Mouse (Mus musculus) adrenal gland, postnatal 10 days (tissue): ENCODE data around the gene Gpc6. TPM values are rescaled to one million over a fixed set of nuclear protein-coding genes. Genes with fewer than 3 reads are reported as not detected.
A peak's percentile ranks its signal among the peaks of the same experiment; 100 is the strongest.

Source experiments
- DNase-seq: peaks from one replicate; pipeline ENCODE4 v3.0.0; 2021; ENCODE audit warnings: mixed read lengths
- total RNA-seq, 2 experiments: library from RNA; stranded (reverse); gene quantifications; 2 replicates each; pipeline ENCODE4 v1.2.3; 2021

Gene Gpc6
- total RNA-seq, 2 experiments from 2014 or later, result 18.9 to 19.9 TPM

DNA sequence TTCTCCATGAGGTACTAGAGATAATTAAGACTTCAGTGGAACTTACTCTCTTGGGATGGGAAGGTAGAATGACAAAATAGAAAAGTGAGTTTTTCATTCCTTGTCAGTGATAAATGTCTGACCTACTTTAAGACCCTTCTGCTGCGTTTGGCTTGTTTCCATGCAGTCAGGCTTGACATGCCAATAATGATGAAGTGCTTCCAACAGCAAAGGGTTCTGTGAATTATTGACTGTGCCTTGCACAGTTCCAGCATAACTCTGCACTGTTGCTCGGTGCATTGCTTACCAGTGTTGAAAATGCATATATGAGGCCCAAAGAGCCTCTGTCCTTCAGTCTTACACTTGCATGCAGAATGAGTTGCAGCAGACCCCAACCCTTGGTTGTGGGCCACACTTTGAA is 548.3 kb downstream of the Gpc6 start:
- DNase-seq, result no peak

DNA sequence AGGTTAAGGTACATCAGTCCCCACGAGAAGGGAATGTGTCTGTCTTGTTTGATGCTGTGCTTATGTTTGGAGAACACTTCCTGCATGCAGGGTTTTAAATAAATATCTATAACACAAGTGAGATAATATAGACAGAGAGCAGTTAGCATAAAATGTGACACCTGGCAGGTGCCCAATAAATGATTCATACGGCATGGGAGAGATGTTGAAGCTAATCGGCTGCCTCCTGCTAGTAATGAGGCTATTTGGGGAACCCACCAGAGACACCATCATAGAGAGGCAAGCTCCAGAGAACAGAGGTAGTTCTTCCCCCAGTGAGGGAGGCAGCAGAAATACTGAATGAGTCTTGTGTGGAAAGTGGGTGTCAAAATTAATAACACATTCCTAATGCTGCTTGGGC is 553.8 kb downstream of the Gpc6 start:
- DNase-seq, result no peak

DNA sequence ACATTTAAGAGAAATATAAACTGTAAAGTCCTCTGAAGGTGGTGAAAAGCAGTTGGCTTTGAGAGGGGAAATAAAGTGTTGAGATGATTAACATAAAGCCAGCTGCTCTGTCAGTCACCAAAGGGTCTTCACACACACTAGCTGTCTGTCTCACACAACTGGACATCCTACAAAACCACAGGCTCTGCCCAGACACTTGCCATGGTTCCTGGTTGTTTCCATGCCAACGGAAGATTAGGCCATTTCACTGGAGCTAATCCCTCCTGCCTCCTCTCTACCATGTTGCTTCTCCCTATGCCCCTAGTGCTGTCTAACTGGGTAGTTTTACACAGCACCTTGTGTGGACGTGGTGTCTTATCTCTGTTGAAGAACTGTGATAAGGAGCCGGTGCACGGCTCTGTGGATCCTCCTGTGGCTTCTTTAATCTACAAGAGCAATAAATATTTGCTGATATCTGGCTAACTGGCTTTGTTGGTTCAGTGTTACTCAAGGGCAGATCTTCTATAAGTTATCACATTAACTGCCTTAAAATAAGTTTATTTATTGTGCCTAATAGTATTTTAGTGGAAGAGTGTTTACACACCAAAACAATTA is 562.1 kb downstream of the Gpc6 start:
- no peak for DNase-seq

DNA sequence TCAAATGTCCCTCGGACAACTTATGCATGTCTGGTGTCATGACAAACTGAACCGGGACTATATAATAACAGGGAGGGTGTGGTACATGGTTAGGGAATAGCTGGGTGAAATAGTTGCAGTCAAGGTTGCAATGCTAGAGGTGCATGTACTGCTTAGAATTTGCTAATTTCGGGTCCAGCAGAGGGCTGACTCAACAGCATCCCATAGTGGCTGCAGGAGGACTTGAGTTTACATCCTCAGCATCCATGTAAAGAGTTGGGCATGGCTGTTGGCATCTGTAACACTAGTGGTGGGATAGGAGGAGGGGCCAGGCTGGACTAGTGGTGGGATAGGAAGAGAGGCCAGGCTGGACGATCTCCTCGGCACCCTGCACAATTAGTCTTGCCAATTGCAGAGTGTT is 565.4 kb downstream of the Gpc6 start:
- DNase-seq, result no peak

DNA sequence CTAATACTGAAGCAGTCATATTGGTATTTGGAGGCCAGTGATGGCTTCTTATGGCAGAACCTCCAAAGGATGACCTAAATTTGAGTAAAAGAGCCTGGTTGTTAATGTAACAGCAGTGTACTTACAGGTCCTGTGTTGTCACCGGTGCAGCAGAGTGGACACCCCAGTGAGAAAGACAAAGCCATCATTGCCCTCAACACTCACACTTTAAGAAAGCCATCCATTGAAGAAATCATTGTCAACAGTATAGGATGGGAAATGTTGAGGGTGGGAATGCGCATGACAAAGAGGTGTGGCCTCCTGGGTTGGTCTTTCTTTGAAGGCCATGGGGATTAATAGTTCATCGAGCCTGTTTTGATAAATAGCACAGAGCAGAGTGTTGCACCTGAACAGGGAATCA is 570.0 kb downstream of the Gpc6 start:
- no peak for DNase-seq

DNA sequence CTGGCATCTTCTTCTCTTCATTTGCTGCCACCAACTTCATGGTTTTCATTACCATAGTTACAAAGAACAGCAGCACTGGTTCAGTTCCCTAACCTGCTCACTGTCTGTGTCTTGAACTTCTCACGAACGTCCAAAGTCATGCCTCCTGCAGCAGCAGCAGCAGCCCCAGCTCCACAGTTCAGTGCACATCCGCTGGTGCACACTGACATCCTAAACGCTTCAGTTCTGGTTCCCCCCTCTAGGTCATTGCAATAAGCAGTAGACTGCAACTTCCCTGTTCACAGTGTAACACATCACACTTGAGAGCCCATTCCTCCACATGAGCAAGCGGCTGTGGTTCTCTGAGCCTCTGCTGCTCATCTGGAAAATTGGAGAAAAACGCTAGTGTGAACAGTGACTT is 573.7 kb downstream of the Gpc6 start:
- DNase-seq, result no peak

DNA sequence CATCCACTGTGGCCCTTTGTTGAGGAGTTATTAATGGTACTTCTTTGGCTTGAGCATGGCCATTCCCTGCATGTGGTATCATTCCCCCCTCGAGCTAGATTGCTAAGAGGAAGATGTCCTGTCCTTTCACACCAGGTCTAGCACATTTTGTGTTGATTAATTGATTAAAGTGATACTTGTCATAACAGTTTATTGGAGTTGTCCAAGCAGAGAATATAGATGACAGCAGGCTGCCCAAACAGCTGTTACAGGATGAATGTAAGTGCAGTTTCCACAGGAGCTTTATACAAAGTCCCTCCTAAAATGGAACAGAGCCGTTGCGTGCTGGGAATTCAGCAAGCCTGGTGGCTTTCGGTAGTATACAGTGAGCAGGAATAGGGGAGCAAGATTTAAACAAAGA is 574.2 kb downstream of the Gpc6 start:
- no peak for DNase-seq

DNA sequence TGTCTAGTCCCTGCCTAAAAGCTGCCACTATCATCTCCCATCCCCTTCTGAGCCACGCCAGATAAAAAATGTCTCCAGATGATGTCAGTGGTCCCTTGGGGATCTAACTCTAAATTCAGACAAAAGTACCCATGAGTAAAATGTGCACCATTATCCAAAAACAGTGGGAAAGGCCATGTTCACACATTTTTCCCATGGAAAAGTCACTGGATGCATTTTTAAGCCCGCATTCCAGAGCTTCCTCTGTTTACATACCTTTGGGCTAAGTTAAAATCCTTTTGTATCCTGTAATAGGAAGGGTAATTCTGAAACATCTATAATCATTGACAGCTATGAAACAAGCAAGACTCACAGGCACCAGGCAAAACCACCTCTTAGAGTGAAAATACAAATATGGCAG is 589.7 kb downstream of the Gpc6 start:
- no peak for DNase-seq

DNA sequence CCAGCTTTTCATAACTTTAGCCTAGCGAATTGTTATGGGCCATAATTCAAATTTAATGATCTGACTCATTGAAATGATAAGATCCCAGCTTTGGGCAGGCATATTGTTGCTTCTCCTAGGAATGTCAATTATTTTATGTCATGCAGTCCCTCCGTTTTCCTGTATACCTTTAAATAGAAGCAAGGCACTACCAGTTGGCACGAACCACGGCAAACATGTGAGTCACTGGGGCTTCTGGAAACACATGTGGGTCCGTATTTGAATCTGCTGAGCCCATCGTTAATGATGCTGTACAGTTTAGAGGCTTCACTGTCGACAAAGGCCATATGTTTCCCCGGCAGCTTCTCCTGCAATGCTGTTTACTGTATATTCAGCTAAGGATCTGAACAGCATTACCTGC is 594.5 kb downstream of the Gpc6 start:
- peak; percentile 14 for DNase-seq

DNA sequence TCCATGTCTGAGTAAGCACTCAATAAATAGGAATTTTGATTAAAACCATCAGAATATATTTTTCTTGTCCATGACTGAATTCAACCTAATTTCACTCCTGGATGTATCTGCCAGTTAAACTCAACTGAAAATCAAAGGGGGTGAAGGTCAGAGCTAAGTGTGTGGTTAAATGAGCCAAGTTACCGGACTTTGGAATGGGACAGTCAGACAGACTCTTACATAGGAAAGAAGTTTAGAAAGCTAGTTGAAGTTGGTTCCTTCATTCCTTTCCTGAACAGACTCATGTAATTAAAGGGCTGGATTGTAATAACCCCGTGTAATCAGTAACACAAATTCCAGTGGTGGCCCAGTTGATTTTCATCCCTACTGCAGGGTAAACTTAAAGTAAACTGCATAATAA is 595.6 kb downstream of the Gpc6 start:
- no peak for DNase-seq

DNA sequence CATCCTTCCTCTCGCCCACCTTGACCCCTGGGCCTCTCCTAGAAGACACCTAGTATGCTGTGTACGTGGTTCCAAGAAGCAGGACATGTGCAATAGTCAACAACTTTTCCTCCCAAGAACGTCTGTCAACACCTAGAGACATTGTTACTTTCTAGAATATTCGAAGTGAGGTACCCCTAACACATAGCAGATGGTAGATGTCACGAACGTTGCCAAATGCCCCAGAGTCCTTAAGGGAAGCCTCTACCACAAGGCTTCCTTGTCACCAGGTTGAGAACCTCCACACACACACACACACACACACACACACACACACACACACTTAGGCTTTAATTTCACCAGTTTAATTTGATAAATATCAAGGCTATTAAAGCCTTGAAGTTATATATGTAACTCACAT is 600.0 kb downstream of the Gpc6 start:
- DNase-seq, result no peak

DNA sequence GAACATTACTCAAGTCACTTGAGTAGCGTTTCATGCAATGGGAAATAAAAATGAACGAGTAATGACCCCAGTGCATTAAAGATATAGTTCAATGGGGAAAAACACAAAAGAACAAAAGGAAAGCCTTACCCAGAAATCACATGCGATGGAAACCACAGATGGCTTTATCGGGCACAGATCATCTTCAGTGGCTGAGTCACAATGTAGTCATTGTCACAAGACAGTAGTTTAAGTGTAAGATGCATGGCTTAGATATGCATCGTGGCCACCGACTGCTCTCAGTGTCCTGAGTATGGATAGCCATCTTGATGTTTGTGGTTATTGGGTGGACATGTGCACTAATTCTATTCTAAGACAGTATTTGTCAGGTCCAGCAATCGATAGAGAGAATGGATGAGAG is 601.9 kb downstream of the Gpc6 start:
- no peak for DNase-seq

DNA sequence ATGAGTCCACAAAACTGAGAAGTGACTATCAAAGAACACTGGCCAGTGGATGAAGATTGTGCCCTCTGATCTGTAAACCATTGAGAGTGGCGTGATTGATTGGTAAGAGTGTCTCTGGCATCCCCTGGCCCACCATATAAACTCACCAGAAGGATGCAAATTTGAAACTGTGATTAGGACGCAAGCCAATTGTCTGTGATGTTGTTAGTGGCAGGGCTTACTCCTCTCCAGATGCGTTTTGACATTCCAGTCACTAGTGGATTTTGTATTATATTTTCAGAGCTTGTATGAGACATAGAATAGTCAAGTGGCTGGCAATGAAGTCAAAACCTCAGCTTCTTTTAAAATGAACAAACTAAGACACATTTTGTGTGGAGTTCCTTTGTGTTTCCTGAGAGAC is 604.3 kb downstream of the Gpc6 start:
- DNase-seq, result no peak

DNA sequence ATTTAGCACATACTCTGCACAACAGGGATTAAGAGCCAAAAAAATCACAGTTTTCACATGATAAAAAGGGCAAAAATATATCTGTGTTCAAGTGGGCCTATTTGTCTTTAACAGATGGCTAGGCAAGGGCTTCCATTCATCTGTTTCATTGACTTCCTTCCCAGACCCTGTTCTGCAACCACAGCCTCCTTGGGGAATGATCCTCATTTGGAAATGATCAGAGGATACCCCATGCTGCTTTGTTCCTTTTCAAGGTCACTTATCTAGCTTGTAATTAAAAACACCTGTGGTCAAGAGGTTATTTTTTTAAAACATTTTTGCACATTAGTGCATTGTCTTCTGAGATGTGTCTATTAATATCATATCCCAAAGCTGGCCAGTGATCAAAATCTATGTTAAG is 627.7 kb downstream of the Gpc6 start:
- no peak for DNase-seq

DNA sequence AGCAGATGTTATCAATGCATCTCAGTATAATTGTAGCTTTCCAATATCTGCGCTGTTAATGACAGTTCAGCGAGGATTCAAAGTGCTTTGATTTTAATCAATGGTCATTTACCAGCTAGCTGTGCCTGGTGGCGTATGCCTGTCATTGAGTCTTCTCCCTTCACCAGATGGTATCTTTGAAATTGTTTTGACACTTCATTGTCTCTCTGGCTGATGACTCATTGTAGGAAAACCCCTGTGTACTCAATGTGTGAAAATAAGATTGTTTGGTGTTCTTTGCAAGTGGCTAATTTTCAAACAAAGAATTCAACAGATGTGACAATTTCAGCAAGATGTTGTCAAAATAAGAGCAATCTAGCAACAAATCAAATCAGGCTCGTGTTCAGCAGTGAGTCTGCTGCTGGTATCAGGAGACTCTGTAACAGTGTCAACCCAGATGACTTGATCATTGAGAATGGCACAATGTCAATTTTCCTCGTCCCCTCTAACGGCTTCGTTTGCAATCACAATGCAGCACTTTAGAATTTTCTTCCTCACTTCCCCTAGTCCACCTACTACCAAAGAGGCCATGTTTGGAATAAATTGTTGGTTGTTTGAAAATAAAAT is 631.7 kb downstream of the Gpc6 start:
- no peak for DNase-seq

DNA sequence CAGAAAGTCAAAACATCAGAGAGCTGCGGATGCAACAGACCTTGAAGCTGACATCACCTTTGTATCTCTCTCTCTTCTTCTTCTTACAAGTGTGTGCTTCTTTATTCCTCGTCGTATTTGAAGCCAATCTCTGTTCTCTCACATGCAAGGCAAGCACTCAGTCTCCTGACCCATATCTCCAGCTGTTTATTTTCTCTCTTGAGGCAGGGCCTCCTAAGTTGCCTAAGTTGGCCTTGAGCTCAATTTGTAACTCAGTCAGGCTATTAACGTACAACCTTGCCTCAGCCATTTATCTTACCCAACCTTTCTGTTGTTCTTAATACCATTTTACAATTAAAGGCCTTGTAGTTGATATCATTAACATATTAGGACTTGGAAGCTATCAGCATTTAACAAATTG is 637.0 kb downstream of the Gpc6 start:
- no peak for DNase-seq

DNA sequence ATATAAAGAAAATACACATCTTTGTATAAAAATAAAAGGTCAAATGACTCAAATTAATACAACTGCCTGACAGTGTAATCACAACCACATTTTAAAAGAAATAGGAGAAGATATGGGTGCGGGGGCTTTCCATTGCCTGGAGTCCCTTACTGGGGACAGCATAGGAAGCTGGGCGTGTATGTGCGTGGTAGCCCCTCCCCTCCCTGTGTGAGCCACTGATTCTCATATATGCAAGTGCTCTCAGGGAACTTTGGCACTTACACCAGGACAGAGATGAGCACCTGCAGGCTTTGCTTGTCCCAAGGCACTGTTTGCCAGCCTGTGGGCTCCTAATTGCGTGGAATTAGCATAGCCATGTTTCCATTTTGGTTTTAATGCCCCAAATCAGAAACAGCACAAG is 644.2 kb downstream of the Gpc6 start:
- no peak for DNase-seq

DNA sequence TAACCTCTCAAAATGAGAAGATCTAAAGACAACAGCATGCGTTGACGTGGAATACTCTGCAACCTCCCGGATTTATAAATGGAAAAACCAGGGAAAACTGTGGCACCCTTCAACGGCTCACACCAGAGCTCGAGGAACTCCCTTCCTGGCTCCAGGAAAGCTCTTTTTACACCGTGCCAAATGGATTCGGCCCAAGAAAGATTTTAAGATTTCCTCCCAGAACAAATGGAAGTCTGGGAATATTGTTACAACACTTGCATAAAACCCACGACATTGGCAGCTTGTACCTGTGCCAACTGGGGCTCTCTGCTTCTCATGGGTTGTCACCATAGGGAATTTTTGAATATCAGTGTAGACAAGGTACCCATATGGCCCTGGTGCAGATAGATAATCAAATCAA is 647.1 kb downstream of the Gpc6 start:
- peak; percentile 46 for DNase-seq

DNA sequence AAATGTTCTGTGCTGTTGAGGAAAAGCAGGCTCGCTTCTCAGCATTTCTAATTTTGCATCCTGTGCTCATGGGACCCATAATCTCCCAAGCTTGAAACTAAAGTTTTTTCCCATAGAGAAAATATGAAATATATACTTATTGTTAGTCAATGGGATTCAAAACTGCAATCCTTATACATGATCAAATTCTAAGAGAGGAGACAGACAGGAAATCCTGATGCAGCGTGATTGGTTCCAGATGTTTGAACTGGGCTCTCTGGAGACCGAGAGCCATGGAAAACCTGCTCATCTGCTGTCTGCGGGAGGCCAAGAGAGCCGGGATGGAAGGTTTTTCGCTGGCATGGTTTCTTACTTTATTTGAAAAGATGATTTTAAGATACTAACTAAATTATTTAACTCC is 649.1 kb downstream of the Gpc6 start:
- no peak for DNase-seq

DNA sequence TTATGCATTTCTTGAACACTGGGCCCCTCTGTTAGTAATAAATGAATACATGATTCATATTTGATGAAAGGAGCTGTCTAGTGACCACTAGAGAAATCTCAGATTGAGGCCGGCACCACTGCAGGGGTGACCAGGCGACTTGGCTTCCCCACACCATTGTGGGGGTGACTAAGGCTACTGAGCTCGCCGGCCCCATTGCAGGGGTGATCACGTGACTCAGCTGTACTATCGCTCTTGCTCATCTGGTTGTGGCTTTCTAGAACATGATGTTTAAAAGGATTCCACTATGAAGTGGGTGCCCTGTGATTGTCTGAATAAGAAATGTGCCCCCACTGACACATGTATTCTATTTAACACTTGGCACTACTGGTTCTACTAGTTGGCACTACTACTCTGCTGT is 656.6 kb downstream of the Gpc6 start:
- no peak for DNase-seq

DNA sequence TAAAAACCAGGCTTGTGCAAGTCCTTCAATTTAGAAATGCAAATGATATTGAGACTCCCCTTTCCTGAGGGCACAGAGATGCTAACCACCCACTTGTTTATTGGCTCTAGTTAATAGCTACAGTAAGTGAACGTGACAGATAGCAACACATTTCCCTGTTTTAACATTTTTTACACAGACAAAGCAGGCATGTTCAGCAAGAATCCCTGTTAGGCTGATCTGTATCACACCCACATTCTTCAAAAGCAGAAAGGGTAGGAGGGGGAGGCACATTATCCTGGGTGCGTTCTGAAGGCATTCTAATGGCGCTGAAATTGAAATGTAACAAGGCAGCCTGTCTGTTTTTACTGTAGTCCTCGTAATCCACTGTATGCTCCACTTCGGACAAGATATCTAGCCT is 674.6 kb downstream of the Gpc6 start:
- DNase-seq, result no peak

DNA sequence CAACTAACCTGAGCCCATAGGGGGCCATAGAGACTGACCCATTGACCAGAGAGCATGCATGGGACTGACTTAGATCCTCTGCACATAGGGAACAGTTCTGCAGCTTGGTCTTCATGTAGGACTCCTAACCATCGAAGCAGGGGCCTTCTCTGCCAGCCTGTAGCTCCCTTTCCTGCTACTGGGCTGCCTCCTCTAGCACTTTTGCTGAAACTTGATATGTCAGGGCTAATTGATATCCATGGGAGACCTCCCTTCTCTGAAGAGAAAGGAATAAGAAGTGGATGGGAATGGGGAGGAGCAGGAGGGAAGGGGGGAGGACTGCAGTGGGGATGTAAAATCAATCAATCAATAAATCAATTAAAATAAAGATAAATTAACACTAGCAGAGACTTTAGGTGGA is 678.7 kb downstream of the Gpc6 start:
- no peak for DNase-seq

DNA sequence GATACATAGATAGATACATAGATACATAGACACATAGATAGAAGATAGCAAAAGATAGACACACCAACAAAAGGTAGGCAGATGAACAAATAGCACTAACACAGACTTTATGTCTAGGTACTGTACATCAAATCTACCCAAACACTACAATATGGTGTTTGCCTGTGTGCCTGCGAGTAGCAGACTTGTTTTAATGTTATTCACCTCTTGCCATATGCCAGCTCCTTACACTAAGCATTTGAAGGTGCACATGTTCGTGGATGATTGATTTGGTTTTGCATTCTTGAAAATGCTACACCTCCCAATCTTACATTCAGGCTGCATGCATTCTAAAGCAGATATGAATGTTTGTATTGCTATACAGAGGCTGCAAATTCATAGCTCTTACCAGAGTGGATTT is 680.6 kb downstream of the Gpc6 start:
- no peak for DNase-seq

DNA sequence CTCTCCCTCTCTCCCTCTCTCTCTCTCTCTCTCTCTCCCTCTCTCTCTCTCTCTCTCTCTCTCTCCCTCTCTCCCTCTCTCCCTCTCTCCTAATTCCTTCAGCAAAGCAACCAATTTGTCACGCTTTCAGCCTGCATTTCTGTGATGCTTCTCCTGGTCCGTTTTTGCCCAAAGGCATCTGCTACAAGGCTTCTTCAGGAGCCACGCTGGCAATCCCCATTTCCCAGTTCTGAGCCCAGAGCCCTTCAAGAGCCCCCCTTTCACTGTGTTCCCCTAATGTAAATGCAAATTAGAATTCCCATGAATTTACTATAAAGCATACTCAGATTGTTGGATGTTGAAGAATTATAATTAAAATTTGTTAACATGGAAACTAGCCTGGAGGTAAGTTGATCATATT is 686.0 kb downstream of the Gpc6 start:
- no peak for DNase-seq
